Mouse (Mus musculus): ENCODE results near the gene Galnt18. TPM values are rescaled to one million over a fixed set of nuclear protein-coding genes. Genes with fewer than 3 reads are reported as not detected.

Galnt18 gene
- 4.1 and 4.9 TPM in 2 replicates for polyA plus RNA-seq (2012; rRNA removed)

- DNase-seq (ENCODE audit: low read depth in 1 of 2, low spot score in 2 of 2), result peak in 1 of 2 experiments; percentile 19
- Histone ChIP-seq H3K4me3 (ENCODE audit: extremely low read depth, insufficient read depth, insufficient read length) (peak within 1 kb of the TSS; percentile 32; the same call in 1 of the 2 replicates), H3K36me3 (ENCODE audit: control insufficient read depth, insufficient read depth, low read length) (no peaks in the 10 kb centered on the region), H3K4me1 (ENCODE audit: control insufficient read depth, insufficient read depth, insufficient read length) (no peaks in the 10 kb centered on the region), H3K27me3 (ENCODE audit: control insufficient read depth, insufficient read depth, low read length) (no peaks in the 10 kb centered on the region), H3K27ac (ENCODE audit: insufficient read depth, low read length) (no peak within 1 kb of the TSS)
- TF ChIP-seq POLR2A (IDR thresholded peaks at IDR 0.05; ENCODE audit: low read depth, low read length) (no peak), CTCF (IDR thresholded peaks at IDR 0.05; ENCODE audit: extremely low read depth, insufficient read depth, insufficient read length, insufficient replicate concordance) (no peak)
- WGBS, result 3% methylated on average over 52 of the region's 52 CpGs
Observed at GRCm38 (mm10) chr7:111779504-111780242, at the start of gene Galnt18. Gene Galnt18 (minus strand): TSS chr7:111779977.

- no peak overlapping the region for H3K4me3 ChIP-seq (ENCODE audit: extremely low read depth, insufficient read depth, insufficient read length)
- H3K4me1 ChIP-seq (ENCODE audit: control insufficient read depth, insufficient read depth, insufficient read length), result no peaks in the 10 kb centered on the region
- no peak overlapping the region for H3K27ac ChIP-seq (ENCODE audit: insufficient read depth, low read length)
- no peaks in the 10 kb centered on the region for H3K36me3 ChIP-seq (ENCODE audit: control insufficient read depth, insufficient read depth, low read length)
- no peak for DNase-seq (ENCODE audit: low read depth in 1 of 2, low spot score in 2 of 2)
- no peak for TF ChIP-seq CTCF (IDR thresholded peaks at IDR 0.05; ENCODE audit: extremely low read depth, insufficient read depth, insufficient read length, insufficient replicate concordance)
- TF ChIP-seq POLR2A (IDR thresholded peaks at IDR 0.05; ENCODE audit: low read depth, low read length), result no peak
- H3K27me3 ChIP-seq (ENCODE audit: control insufficient read depth, insufficient read depth, low read length), result no peaks in the 10 kb centered on the region
- 97% methylated on average over 1 of the region's 1 CpGs for WGBS
Observed at GRCm38 (mm10) chr7:111827337-111827736, 47.6 kb upstream of the Galnt18 start.

- DNase-seq (ENCODE audit: low read depth in 1 of 2, low spot score in 2 of 2), result no peak
- Histone ChIP-seq H3K36me3 (ENCODE audit: control insufficient read depth, insufficient read depth, low read length) (no peaks in the 10 kb centered on the region), H3K4me3 (ENCODE audit: extremely low read depth, insufficient read depth, insufficient read length) (no peak overlapping the region), H3K4me1 (ENCODE audit: control insufficient read depth, insufficient read depth, insufficient read length) (no peaks in the 10 kb centered on the region), H3K27ac (ENCODE audit: insufficient read depth, low read length) (no peak overlapping the region), H3K27me3 (ENCODE audit: control insufficient read depth, insufficient read depth, low read length) (no peaks in the 10 kb centered on the region)
- no peak for TF ChIP-seq CTCF (IDR thresholded peaks at IDR 0.05; ENCODE audit: extremely low read depth, insufficient read depth, insufficient read length, insufficient replicate concordance)
- no peak for TF ChIP-seq POLR2A (IDR thresholded peaks at IDR 0.05; ENCODE audit: low read depth, low read length)
- 23% methylated on average over 1 of the region's 1 CpGs for WGBS
Observed at GRCm38 (mm10) chr7:111813093-111813492, 33.3 kb upstream of the Galnt18 start.

GRCm38 (mm10) chr7:111811036-111811435, 31.3 kb upstream of the Galnt18 start:
- TF ChIP-seq CTCF (IDR thresholded peaks at IDR 0.05; ENCODE audit: extremely low read depth, insufficient read depth, insufficient read length, insufficient replicate concordance) (no peak), POLR2A (IDR thresholded peaks at IDR 0.05; ENCODE audit: low read depth, low read length) (no peak)
- no peak for DNase-seq (ENCODE audit: low read depth in 1 of 2, low spot score in 2 of 2)
- no peak overlapping the region for H3K27ac ChIP-seq (ENCODE audit: insufficient read depth, low read length)
- no peaks in the 10 kb centered on the region for H3K36me3 ChIP-seq (ENCODE audit: control insufficient read depth, insufficient read depth, low read length)
- no peak overlapping the region for H3K4me3 ChIP-seq (ENCODE audit: extremely low read depth, insufficient read depth, insufficient read length)
- no peaks in the 10 kb centered on the region for H3K4me1 ChIP-seq (ENCODE audit: control insufficient read depth, insufficient read depth, insufficient read length)
- no peaks in the 10 kb centered on the region for H3K27me3 ChIP-seq (ENCODE audit: control insufficient read depth, insufficient read depth, low read length)
- 57% methylated on average over 2 of the region's 2 CpGs for WGBS

- H3K36me3 ChIP-seq (ENCODE audit: control insufficient read depth, insufficient read depth, low read length), result no peaks in the 10 kb centered on the region
- H3K4me1 ChIP-seq (ENCODE audit: control insufficient read depth, insufficient read depth, insufficient read length), result no peaks in the 10 kb centered on the region
- 98% methylated on average over 3 of the region's 3 CpGs for WGBS
- H3K27ac ChIP-seq (ENCODE audit: insufficient read depth, low read length), result no peak overlapping the region
- H3K27me3 ChIP-seq (ENCODE audit: control insufficient read depth, insufficient read depth, low read length), result no peaks in the 10 kb centered on the region
- no peak for DNase-seq (ENCODE audit: low read depth in 1 of 2, low spot score in 2 of 2)
- TF ChIP-seq POLR2A (IDR thresholded peaks at IDR 0.05; ENCODE audit: low read depth, low read length) (no peak), CTCF (IDR thresholded peaks at IDR 0.05; ENCODE audit: extremely low read depth, insufficient read depth, insufficient read length, insufficient replicate concordance) (no peak)
- no peak overlapping the region for H3K4me3 ChIP-seq (ENCODE audit: extremely low read depth, insufficient read depth, insufficient read length)
Observed at GRCm38 (mm10) chr7:111809796-111810195, 30.0 kb upstream of the Galnt18 start.

- no peaks in the 10 kb centered on the region for H3K27me3 ChIP-seq (ENCODE audit: control insufficient read depth, insufficient read depth, low read length)
- H3K4me3 ChIP-seq (ENCODE audit: extremely low read depth, insufficient read depth, insufficient read length), result no peak overlapping the region
- DNase-seq (ENCODE audit: low read depth in 1 of 2, low spot score in 2 of 2), result no peak
- TF ChIP-seq CTCF (IDR thresholded peaks at IDR 0.05; ENCODE audit: extremely low read depth, insufficient read depth, insufficient read length, insufficient replicate concordance) (no peak), POLR2A (IDR thresholded peaks at IDR 0.05; ENCODE audit: low read depth, low read length) (no peak)
- WGBS, result 86% methylated on average over 1 of the region's 1 CpGs
- no peaks in the 10 kb centered on the region for H3K4me1 ChIP-seq (ENCODE audit: control insufficient read depth, insufficient read depth, insufficient read length)
- H3K27ac ChIP-seq (ENCODE audit: insufficient read depth, low read length), result no peak overlapping the region
- no peaks in the 10 kb centered on the region for H3K36me3 ChIP-seq (ENCODE audit: control insufficient read depth, insufficient read depth, low read length)
Observed at GRCm38 (mm10) chr7:111806083-111806482, 26.3 kb upstream of the Galnt18 start.

- no peak for TF ChIP-seq CTCF (IDR thresholded peaks at IDR 0.05; ENCODE audit: extremely low read depth, insufficient read depth, insufficient read length, insufficient replicate concordance)
- no peak for TF ChIP-seq POLR2A (IDR thresholded peaks at IDR 0.05; ENCODE audit: low read depth, low read length)
- Histone ChIP-seq H3K4me1 (ENCODE audit: control insufficient read depth, insufficient read depth, insufficient read length) (no peaks in the 10 kb centered on the region), H3K36me3 (ENCODE audit: control insufficient read depth, insufficient read depth, low read length) (no peaks in the 10 kb centered on the region), H3K27ac (ENCODE audit: insufficient read depth, low read length) (no peak overlapping the region), H3K27me3 (ENCODE audit: control insufficient read depth, insufficient read depth, low read length) (no peaks in the 10 kb centered on the region), H3K4me3 (ENCODE audit: extremely low read depth, insufficient read depth, insufficient read length) (no peak overlapping the region)
- WGBS, result 86% methylated on average over 4 of the region's 4 CpGs
- no peak for DNase-seq (ENCODE audit: low read depth in 1 of 2, low spot score in 2 of 2)
Observed at GRCm38 (mm10) chr7:111804646-111805045, 24.9 kb upstream of the Galnt18 start.

Measured in spleen, adult 2 months (tissue).